Mouse (Mus musculus): ENCODE results near the gene Gpalpp1. TPM values are rescaled to one million over a fixed set of nuclear protein-coding genes. Genes with fewer than 3 reads are reported as not detected.

The Gpalpp1 gene
- polyA plus RNA-seq, 1 experiment from 2014 or later, result 19.0 TPM

- H3K4me2 ChIP-seq, result no peak overlapping the region
- no peak for ATAC-seq (ENCODE audit: low FRiP score)
- H3K4me1 ChIP-seq, result no peaks in the 10 kb centered on the region
- no peak overlapping the region for H3K4me3 ChIP-seq (replicated peaks)
- H3K36me3 ChIP-seq (replicated peaks), result peaks cover 3% of the 10 kb centered on the region
- H3K9me3 ChIP-seq, result no peaks in the 10 kb centered on the region
- 92% methylated on average over 3 of the region's 3 CpGs for WGBS
- no peak overlapping the region for H3K27ac ChIP-seq
- no peaks in the 10 kb centered on the region for H3K27me3 ChIP-seq
- no peak overlapping the region for H3K9ac ChIP-seq
These were observed 26.4 kb downstream of the Gpalpp1 start for GRCm38 (mm10) chr14:76084188-76084587.

DNA sequence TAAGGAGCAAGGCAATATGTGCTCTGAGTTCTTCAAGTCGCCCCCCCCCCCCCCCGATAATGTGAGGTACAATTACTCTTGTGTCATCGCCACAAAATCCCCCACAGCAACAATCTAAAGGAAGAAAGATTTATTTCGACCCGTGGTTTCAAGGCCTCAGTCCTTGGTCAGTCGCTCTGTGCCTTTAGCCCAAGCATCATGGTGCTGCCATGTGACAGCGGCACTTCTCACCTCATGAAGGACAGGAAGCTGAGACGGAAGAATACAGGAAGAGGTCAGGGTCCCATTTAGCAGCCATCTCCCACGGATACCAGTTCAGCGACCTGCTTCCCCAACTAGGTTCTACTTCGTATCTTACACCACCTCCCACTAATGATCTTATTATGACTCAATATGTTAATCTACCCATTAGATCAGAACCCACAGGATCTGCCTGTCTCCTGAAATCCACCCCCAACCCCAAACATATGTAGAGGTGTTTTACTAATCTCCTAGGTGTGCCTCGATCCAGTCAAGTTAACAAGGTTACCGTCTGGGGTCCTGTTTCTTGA lies 28.4 kb downstream of the Gpalpp1 start:
- H3K4me2 ChIP-seq, result no peak overlapping the region
- H3K36me3 ChIP-seq (replicated peaks), result no peaks in the 10 kb centered on the region
- no peak overlapping the region for H3K4me3 ChIP-seq (replicated peaks)
- H3K4me1 ChIP-seq, result no peaks in the 10 kb centered on the region
- 86% methylated on average over 13 of the region's 13 CpGs for WGBS
- no peak for ATAC-seq (ENCODE audit: low FRiP score)
- no peak overlapping the region for H3K27ac ChIP-seq
- H3K9ac ChIP-seq, result no peak overlapping the region
- H3K27me3 ChIP-seq, result no peaks in the 10 kb centered on the region
- H3K9me3 ChIP-seq, result no peaks in the 10 kb centered on the region

DNA sequence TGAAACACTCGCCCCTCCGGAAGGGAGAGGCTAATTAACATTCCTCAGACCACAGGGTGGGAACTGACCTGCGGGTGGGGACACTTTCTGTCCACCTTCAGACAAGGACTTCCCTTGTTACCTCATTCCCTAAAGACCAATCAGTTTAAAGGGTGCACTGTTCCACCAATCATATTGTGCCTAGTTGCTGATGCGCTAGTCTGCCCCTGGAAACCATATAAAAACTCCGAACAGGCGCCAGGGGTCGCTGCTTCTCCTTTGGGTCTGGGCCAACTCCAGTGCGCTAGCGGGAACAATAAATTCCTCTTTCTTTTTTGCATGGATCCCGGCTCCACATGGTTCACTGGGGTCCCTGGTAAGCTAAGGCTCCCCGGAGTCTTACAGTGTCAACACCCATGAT lies 29.1 kb downstream of the Gpalpp1 start:
- no peak for ATAC-seq (ENCODE audit: low FRiP score)
- 71% methylated on average over 11 of the region's 11 CpGs for WGBS

GRCm38 (mm10) chr14:76077088-76077491 lies 33.5 kb downstream of the Gpalpp1 start:
- no peak overlapping the region for H3K4me2 ChIP-seq
- no peaks in the 10 kb centered on the region for H3K9me3 ChIP-seq
- no peak overlapping the region for H3K9ac ChIP-seq
- 54% methylated on average over 9 of the region's 9 CpGs for WGBS
- 0 out of 2 replicates have a peak overlapping the region, but pooled peaks have one; percentile 31 for H3K27ac ChIP-seq
- no peaks in the 10 kb centered on the region for H3K27me3 ChIP-seq
- H3K36me3 ChIP-seq (replicated peaks), result no peaks in the 10 kb centered on the region
- H3K4me3 ChIP-seq (replicated peaks), result no peak overlapping the region
- H3K4me1 ChIP-seq, result peaks cover 11% of the 10 kb centered on the region
- peak; percentile 55; the same call in 1 of the 2 replicates for ATAC-seq (ENCODE audit: low FRiP score)

More for the DNA sequence above, 29.1 kb downstream of the Gpalpp1 start:
- Histone ChIP-seq H3K27ac (no peak overlapping the region), H3K9ac (no peak overlapping the region), H3K4me3 (replicated peaks) (no peak overlapping the region), H3K4me1 (peaks cover 7% of the 10 kb centered on the region), H3K4me2 (no peak overlapping the region), H3K36me3 (replicated peaks) (no peaks in the 10 kb centered on the region), H3K27me3 (no peaks in the 10 kb centered on the region), H3K9me3 (no peaks in the 10 kb centered on the region)

- no peaks in the 10 kb centered on the region for H3K9me3 ChIP-seq
- no peaks in the 10 kb centered on the region for H3K27me3 ChIP-seq
- 57% methylated on average over 4 of the region's 4 CpGs for WGBS
- H3K9ac ChIP-seq, result no peak overlapping the region
- peaks cover 11% of the 10 kb centered on the region for H3K4me1 ChIP-seq
- H3K4me2 ChIP-seq, result no peak overlapping the region
- H3K27ac ChIP-seq, result 0 out of 2 replicates have a peak overlapping the region, but pooled peaks have one; percentile 31
- ATAC-seq (ENCODE audit: low FRiP score), result peak; percentile 67
- no peaks in the 10 kb centered on the region for H3K36me3 ChIP-seq (replicated peaks)
- H3K4me3 ChIP-seq (replicated peaks), result no peak overlapping the region
These were observed 34.0 kb downstream of the Gpalpp1 start for GRCm38 (mm10) chr14:76076602-76077001.

DNA sequence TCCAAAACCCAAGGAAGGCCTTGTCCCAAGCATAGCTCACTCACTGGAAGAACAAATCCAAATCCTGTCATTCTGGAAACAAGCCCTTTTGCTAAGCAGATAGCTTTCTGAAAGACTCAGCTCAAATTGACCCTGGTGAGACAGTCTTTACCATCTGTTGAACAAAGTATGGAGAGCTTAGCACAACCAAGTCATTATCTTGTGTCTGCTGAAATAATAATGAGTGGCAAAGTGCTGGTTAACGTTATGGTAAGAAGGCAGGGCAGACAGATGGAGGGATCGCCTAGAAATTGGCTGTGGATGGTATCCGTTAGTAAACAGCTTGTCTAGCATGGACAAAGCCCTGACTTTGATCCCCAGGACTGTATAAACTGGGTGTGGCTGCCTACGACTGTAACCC lies 34.8 kb downstream of the Gpalpp1 start:
- WGBS, result 61% methylated on average over 4 of the region's 4 CpGs

GRCm38 (mm10) chr14:76074206-76074605 lies 36.4 kb downstream of the Gpalpp1 start:
- H3K4me1 ChIP-seq, result peaks cover 11% of the 10 kb centered on the region
- 78% methylated on average over 1 of the region's 1 CpGs for WGBS
- H3K27me3 ChIP-seq, result no peaks in the 10 kb centered on the region
- H3K4me3 ChIP-seq (replicated peaks), result no peak overlapping the region
- H3K36me3 ChIP-seq (replicated peaks), result no peaks in the 10 kb centered on the region
- no peak overlapping the region for H3K27ac ChIP-seq
- no peak overlapping the region for H3K9ac ChIP-seq
- H3K4me2 ChIP-seq, result no peak overlapping the region
- no peaks in the 10 kb centered on the region for H3K9me3 ChIP-seq
- ATAC-seq (ENCODE audit: low FRiP score), result no peak

More for the DNA sequence above, 34.8 kb downstream of the Gpalpp1 start:
- Histone ChIP-seq H3K9me3 (no peaks in the 10 kb centered on the region), H3K9ac (no peak overlapping the region), H3K27me3 (no peaks in the 10 kb centered on the region), H3K4me3 (replicated peaks) (no peak overlapping the region), H3K4me2 (no peak overlapping the region), H3K27ac (no peak overlapping the region), H3K36me3 (replicated peaks) (no peaks in the 10 kb centered on the region), H3K4me1 (peaks cover 11% of the 10 kb centered on the region)
- 0 out of 2 replicates have a peak, but pooled peaks have one; percentile 13 for ATAC-seq (ENCODE audit: low FRiP score)

DNA sequence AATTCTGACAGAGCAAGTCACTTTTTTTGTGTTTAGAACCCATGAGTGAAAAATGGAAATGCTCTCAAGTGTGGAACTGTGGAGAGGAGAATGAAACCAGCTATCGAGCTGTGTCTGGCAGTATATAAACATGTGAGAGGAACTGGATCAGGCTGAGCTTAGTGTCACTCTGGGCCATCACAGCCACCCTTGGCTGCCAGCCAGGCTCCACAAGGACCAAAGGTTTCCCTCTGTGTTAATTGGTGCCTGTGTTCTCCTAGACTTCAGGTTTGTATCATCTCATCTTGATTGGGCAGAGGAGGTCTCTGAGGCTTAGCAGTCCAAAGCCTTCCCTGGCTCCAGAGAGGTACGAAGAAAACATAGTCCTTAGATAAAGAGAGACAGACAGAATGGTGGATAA lies 37.9 kb downstream of the Gpalpp1 start:
- Histone ChIP-seq H3K4me2 (no peak overlapping the region), H3K4me1 (peaks cover 11% of the 10 kb centered on the region), H3K9me3 (no peaks in the 10 kb centered on the region), H3K4me3 (replicated peaks) (no peak overlapping the region), H3K27ac (no peak overlapping the region), H3K9ac (no peak overlapping the region), H3K36me3 (replicated peaks) (no peaks in the 10 kb centered on the region), H3K27me3 (no peaks in the 10 kb centered on the region)
- ATAC-seq (ENCODE audit: low FRiP score), result no peak
- WGBS, result 93% methylated on average over 2 of the region's 2 CpGs

- Histone ChIP-seq H3K9ac (no peak overlapping the region), H3K9me3 (no peaks in the 10 kb centered on the region), H3K27me3 (no peaks in the 10 kb centered on the region), H3K27ac (no peak overlapping the region), H3K4me2 (no peak overlapping the region), H3K4me1 (no peaks in the 10 kb centered on the region), H3K4me3 (replicated peaks) (no peak overlapping the region), H3K36me3 (replicated peaks) (no peaks in the 10 kb centered on the region)
- WGBS, result 70% methylated on average over 4 of the region's 4 CpGs
- ATAC-seq (ENCODE audit: low FRiP score), result no peak
These were observed 41.3 kb downstream of the Gpalpp1 start for GRCm38 (mm10) chr14:76069296-76069695.

DNA sequence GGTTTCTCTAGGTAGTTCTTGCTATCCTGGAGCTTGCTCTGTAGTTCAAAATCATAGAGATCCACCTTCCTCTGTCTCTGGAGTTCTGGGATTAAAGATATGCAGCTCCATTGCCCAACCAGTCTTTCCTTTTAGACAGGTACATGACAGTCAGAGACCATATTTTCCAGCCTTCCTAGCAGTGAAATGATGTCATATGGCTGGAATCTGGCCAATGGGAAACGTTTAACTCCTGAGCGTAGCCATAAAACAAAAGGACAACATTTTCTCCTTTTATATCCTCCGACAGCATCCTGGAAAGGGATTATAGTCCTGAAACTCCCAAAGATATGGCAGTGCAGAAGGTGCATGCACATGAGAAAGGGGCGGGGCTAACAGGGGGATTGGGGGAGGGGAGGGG lies 42.3 kb downstream of the Gpalpp1 start:
- Histone ChIP-seq H3K4me2 (no peak overlapping the region), H3K4me1 (no peaks in the 10 kb centered on the region), H3K9ac (no peak overlapping the region), H3K9me3 (no peaks in the 10 kb centered on the region), H3K36me3 (replicated peaks) (no peaks in the 10 kb centered on the region), H3K4me3 (replicated peaks) (no peak overlapping the region), H3K27me3 (no peaks in the 10 kb centered on the region), H3K27ac (no peak overlapping the region)
- ATAC-seq (ENCODE audit: low FRiP score), result no peak
- 61% methylated on average over 4 of the region's 4 CpGs for WGBS

- H3K36me3 ChIP-seq (replicated peaks), result no peaks in the 10 kb centered on the region
- 84% methylated on average over 1 of the region's 1 CpGs for WGBS
- ATAC-seq (ENCODE audit: low FRiP score), result no peak
These were observed 43.3 kb downstream of the Gpalpp1 start for GRCm38 (mm10) chr14:76067237-76067636.

GRCm38 (mm10) chr14:76059441-76059840 lies 51.1 kb downstream of the Gpalpp1 start:
- H3K9me3 ChIP-seq, result no peaks in the 10 kb centered on the region
- no peak overlapping the region for H3K4me2 ChIP-seq
- 72% methylated on average over 5 of the region's 5 CpGs for WGBS
- H3K36me3 ChIP-seq (replicated peaks), result no peaks in the 10 kb centered on the region
- H3K9ac ChIP-seq, result no peak overlapping the region
- ATAC-seq (ENCODE audit: low FRiP score), result no peak
- no peak overlapping the region for H3K4me3 ChIP-seq (replicated peaks)
- H3K27me3 ChIP-seq, result no peaks in the 10 kb centered on the region
- no peak overlapping the region for H3K27ac ChIP-seq
- H3K4me1 ChIP-seq, result 0 out of 2 replicates have a peak, but pooled peaks cover under 1% of the 10 kb centered on the region

More at GRCm38 (mm10) chr14:76067237-76067636, 43.3 kb downstream of the Gpalpp1 start:
- H3K4me1 ChIP-seq, result no peaks in the 10 kb centered on the region
- no peaks in the 10 kb centered on the region for H3K27me3 ChIP-seq
- no peak overlapping the region for H3K27ac ChIP-seq
- no peak overlapping the region for H3K4me3 ChIP-seq (replicated peaks)
- no peak overlapping the region for H3K9ac ChIP-seq
- no peaks in the 10 kb centered on the region for H3K9me3 ChIP-seq
- no peak overlapping the region for H3K4me2 ChIP-seq

DNA sequence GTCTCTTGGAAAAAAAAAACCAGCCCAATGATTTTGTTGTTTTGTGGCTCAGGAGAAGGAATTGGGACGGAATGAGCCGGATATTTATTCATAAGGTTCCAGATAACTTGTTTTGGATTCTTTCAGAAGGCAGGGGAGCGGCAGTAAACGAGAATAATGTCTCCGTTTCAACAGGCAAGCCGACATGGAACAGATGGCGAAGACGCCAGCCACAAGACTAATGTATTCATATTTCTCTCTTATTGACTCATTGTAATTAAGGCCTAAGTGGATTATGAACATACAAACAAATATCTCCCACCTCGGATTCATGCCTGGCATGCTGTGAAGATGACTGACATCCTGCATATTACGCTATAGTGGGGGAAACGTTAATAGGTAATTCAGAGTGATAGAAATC lies 56.8 kb downstream of the Gpalpp1 start:
- Histone ChIP-seq H3K27me3 (no peaks in the 10 kb centered on the region), H3K4me1 (0 out of 2 replicates have a peak, but pooled peaks cover 3% of the 10 kb centered on the region), H3K27ac (no peak overlapping the region), H3K4me2 (no peak overlapping the region), H3K9me3 (no peaks in the 10 kb centered on the region), H3K4me3 (replicated peaks) (no peak overlapping the region), H3K9ac (no peak overlapping the region), H3K36me3 (replicated peaks) (no peaks in the 10 kb centered on the region)
- WGBS, result 70% methylated on average over 11 of the region's 11 CpGs
- ATAC-seq (ENCODE audit: low FRiP score), result no peak

All from forebrain, embryonic 12.5 days (tissue).